Mouse (Mus musculus) cerebellum, adult 11 months (tissue): ENCODE data around the gene Slc25a30.
"Not testable (repeated sequence)": the region's sequence is repeated elsewhere in the genome, so short reads cannot be mapped to it uniquely, and the experiment has no call there.

ENCODE experiments used
- DNase-seq: peaks from one replicate; pipeline ENCODE4 v3.0.0; 2022

Slc25a30 gene

DNA sequence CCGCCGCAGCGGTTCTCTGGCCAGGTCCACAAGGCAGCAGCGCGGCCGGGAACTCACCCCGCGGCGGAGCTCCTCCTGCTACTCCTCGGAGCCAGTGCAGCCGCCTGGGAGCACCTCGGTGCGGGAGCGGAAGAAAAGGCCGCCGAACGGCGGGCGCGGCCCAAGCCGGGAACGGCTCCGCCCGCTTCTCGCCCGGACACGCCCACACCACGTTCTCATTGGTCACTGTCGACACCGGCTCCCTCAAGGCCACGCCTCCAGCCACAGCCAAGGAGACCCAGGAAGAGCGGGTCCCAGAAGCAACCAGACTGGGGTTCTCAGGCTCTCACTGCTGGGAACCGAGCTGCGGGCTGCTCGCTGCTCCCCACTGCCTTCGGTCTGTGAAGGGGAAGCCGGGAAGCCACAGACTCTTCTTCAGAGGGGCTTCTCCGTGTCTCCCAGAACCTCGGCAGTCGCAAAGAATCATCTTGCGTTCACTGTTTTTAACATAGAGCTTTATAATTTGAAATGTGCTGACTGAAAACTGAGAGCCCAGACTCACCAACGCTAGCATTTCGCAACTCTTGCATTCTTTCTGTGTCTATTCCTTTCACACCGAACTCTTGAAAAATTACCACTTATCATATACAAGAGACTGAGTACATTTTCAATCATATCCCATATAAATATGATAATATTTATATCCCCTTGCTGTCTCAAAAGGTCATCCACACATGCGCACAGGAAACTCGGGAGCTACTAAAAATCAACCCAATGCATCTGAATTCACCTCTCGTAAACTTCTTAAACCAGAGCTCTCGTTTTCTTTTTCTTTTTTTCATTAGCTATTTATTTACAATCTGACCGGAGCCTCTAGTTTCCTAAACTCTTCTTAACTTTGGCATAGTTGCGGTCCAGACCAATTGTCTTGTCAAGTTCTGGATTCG, at the start of gene Slc25a30:
Slc25a30 (minus strand) TSS at position 170 of the 926 bp plus-strand sequence.
- peak; percentile 95 for DNase-seq

DNA sequence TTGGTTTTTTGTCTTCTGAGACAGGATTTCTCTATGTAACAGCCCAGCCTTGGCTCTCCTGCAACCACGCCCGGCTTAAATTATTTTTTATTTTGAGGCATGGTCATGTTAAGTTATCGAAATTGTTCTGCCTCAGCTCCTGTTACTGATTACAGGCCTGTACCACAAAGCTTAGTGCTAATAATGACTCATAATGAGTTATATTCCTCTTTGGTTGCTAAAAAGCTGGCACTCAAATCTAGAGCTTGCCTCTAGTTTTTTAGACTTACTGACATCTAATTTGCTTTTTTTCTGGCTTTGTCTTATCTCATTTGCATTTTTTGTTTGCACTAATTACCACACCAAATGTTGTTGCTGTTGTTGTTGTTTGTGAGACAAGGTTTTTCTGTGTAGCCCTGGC, 49.7 kb upstream of the Slc25a30 start:
- no peak for DNase-seq

DNA sequence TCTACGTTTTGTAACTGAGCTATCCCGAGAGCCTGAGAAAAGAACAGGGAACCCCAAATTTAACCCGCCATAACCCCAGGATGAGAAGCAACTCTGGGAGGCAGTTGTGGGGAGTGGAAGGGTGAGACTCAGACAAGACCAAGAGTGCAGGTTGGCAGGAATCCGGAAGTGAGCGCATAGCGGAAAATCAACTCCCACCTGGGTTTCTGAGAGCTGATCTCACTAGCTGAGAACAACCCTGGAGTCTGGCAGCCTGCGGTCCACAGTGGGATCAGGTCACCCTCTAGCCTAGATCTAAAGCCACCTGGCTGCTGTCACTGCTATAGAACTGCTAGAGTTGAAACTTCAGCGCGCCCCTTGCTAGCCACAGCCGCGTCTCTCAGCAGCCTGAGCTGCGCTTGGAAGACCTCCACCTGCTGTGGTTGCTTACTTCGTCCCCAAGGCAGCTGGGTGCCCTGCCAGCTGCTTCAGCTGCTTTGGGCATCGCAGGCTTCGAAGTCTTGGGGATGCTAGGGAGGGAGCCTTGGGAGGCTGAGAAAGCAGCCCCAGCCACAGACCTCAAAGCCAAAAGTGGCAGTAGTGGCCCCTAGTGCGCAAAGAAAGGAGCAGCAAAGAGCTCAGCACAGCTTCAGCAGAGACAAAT, 48.0 kb upstream of the Slc25a30 start:
- DNase-seq = peak; percentile 25

DNA sequence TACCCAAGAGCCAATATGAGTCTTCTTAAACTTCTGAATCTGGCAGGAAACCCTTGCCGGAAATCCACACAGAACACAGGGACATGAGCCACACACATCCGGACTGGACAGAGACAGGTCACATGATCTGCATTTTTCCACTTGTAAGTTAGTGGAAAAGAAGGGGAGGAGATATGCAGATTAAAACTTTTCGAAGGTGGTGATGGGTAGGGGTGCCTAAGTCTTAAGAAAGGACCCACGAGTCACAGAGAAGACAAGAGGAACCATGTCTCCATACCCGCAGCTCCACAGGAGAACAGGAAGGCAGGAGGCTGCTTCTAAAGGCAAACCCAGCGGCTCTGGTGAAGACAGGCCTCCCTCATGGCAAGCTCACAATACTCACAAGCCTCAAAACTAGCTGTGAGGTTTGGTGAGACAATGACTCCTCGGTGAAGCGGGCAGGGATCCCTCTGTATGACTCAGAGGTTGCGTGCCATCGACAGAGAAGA, 47.5 kb upstream of the Slc25a30 start:
- DNase-seq = no peak

DNA sequence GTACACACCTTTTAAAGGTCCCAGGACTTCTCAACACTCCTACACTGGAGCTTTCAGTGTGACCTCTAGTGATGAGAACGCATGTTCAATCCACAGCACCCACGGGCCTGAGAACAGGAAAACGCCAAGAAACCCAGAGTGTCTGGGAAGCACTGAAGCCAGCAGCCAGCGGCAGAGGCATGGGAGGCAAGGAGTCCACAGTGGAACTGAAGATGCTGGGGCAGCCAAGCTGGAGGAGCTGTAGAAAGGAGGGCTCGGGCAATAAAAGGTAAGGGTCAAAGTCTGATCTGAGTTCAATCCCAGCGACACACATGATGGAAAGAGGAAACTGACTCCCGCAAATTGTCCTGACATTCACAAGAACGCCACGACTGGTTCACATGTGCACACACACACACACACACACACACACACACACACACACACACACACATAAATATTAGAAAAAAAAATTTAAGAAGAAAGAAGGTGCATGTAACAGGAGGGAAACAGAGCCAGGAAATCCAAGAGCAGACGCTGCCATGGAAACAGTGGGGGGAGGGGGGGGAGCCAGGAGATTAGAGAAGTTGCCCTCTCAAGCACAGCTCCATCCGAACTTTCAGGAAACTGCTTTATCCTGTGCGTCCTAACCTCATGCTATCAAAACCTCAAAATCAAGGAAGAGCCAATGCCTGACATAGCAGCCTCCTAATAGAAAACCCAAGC, 46.9 kb upstream of the Slc25a30 start:
- no peak for DNase-seq

DNA sequence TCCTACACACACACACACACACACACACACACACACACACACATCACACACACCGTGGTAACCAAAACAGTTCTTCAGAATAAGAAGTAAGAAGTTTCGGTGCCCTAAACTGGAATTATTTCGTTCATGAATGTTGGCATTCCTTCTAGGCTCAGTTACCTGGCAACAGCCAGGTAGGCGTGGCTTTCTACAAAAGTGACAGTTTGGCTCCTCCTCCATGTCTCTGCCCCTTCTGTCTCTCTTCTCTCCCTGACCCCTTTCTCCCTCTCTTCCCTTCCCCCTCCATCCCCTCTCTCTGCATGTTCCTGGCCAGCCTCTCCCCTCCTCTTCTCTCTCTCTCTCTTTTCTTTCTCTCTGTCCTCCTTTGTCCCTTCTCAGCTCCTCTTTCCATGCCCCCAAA, 46.1 kb upstream of the Slc25a30 start:
- no peak for DNase-seq

DNA sequence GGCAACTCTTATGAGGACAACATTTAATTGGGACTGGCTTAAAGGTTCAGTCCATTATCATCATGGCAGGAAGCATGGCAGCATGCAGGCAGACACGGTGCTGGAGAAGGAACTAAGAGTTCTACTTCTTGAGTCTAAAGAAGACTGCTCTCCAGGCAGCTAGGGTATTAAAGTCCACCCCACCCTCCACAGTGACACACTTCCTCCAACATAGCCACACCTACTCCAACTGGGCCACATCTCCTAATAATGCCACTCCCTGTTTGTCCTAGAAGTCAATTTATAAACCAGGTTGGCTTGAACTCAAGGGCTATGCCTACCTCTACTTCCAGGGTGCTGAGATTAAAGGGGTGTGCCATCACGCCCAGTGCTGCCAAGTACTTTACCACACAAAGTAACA, 45.2 kb upstream of the Slc25a30 start:
- DNase-seq = no peak

DNA sequence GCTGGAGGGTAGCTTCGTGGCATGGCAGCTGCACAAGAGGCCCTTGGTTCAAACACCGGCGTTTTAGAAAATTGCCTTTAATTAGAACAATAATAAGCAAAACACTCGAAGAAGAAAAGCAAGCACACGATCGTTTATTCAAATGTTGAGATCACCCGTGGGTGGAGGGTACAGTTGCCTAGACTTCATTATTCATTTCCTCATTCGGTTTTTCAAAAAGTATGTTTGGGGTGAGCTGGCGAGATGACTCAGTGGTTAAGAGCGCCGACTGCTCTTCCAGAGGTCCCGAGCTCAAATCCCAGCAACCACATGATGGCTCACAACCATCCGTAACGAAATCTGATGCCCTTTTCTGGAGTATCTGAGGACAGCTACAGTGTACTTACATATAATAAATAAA, 43.0 kb upstream of the Slc25a30 start:
- DNase-seq = not testable (repeated sequence)

DNA sequence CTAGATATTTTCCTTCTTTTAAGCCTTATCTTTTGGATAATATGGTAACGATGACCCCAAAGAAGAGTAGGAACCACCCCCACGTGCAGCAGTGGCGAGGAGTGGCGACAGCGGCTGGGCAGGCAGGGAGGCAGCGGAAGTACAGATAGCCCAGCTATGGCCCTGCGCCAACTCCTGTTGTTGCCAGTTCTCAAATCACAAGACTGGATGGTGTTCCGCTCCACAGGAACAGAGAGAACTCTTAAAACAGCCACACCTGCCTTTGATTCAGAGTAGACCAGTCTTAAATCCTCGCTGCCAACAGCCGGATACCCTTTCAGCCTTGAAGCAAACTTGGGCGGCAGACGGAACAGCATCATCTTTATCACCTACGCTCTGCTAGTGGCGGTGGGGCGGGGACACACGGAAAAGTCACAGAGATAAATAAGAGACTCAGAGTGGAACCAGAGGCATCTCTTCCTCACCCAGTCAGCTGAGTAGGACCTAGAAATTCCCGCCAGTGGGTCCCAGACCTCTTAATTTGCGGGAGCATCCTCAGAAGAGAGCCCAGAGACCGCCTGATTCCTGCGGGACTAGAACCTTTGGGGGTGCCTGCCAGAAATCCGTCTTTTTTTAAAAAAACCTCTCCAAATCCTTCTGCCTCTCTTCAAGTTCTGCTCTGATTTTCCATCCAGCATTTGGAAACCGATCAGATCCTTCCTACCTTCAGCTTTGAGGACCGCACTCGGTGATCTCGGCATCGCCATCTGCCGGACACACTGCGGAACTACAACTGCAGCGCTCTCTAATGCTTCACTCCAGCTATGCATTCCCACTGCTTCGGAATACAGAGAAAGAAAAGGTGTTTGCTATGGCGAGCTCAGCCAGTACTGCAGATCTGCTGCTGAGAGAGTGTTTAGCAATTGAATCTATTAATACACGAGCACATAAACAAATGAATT, 42.3 kb upstream of the Slc25a30 start:
- peak; percentile 87 for DNase-seq

DNA sequence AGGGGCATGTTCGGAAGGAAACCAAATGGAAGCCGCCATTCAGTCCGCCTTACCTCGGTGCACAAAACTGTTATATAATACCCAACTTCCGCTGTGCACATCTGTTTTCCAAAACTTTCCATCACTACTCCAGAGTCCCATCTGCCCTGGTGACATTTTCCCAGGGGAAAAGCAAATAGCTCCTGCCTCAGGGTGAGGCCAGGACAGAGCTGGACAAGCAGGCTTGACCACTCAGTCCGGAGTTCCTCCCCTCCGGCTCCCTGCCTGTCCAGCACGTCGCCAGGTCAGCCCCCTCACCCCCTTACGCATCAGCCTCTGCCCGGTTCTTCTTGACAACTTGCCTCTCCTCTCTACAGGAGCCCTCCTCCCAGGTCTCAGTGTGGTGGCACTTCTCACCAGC, 41.4 kb upstream of the Slc25a30 start:
- no peak for DNase-seq

DNA sequence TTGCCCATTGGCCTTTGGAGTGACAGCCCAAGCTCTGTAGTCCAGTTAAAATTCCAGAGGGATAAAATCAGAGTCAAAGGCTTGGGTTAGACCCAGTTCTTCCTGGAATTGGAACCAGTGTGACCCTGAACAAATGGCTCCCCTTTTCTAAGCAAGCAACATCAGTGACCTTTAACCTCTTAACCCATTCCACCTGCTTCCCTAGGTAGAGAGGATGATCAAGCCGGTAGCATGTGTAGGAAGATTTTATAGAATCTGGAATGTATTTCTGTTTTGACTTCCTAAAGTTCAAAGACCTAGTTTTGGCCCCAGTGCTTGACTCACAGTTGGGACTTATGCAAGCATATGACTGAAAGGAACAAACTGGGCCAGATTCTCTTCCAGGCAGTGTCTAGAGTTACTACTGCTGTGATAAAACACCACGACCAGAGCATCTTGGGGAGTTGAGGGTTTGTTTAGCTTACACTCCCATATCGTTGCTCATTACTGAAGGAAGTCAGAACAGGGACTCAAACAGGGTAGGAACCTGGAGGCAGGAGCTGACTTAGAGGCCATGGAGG, 40.1 kb upstream of the Slc25a30 start:
- no peak for DNase-seq

DNA sequence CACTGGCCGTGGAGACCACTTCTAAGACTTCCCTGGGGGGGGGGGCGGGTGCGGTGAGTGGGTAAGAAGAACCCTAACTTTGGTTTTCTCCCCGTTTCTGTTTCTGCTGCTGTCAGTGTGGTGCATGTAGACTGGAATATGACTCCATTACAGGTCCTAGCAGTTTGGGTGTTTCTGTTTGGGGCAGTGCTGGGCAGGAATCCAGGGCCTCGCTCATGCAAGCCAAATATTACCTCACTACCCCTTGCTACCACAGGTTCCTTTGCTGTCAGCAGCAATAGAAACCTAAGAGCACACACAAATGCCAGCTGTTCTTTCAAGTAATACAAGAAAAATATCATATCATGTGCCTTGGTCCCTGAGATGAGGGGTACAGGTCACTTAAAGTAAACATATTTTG, 33.2 kb upstream of the Slc25a30 start:
- DNase-seq = no peak

DNA sequence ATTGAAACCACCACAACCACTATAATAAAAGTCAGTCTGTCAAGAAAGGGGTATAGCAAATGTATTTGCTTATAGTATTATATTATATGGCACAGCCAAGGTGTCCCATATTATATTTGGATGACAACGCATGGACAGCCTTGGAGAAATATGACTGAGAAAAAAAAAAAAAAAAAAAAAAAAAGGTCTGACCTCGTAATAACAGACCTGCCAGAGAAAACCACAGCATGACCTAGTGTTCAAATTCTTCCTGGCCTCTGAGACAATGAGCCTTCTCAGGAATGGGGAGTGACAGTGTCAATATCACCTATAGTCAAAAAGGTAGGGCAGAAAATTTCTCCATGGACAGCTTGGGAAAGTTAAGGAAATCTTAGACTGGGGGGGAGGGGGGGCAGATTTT, 32.5 kb upstream of the Slc25a30 start:
- no peak for DNase-seq

DNA sequence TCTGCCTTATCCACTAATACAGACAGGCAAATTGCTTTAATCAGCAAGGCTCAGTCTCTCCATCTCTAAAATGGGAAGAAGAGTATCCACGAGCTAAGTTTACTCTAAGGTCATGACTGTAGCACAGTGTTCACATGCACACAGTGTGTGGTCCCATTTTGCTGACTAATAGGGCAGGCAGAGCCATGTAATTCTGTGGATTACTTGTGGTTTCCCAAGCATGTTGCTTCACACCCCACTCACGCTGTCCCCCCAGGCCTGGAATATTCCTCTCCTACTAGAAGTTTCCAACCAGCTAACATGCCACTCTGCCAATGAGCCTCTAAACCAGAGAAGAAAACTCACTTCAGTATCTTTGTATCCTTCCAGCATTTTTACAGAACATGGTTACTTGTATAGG, 31.7 kb upstream of the Slc25a30 start:
- DNase-seq = no peak

DNA sequence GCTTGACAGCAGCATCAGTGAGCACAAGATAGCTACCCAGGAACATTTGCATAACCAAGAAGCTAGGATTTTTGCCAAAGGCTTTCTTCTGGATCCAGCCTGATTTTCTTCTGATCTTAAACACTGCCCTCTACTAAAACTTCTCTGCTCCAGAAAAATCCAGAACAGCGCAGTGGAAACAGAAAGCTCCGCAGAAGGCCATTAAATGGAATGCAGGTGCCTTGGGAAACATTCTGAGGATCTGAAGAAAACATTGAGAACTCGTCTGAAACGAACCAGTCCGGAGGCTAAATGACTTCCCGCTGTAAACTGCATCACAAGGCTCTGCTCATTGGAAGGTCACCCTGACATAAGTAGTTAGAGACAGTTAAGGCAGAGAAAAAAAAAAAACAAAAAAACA, 23.1 kb upstream of the Slc25a30 start:
- DNase-seq = no peak

DNA sequence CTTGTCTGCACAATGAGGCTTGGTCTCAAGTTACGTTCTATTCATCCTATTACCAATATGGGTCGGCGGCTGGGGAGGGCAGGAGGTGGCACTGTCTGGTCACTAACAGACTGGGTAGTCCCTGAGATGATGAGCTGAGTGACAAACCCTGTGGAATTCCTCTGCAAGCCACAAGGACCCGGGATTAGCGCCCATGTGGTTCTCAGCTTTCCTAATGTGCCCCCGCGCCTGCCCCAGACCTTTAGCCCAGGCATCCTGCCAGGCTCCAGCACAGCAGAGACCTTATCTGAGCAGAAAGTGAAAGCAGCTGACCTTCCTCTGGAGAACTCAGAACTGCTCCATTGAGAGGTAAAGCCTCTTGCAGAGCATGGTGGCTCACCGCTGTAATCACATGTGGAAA, 21.0 kb upstream of the Slc25a30 start:
- DNase-seq = no peak

DNA sequence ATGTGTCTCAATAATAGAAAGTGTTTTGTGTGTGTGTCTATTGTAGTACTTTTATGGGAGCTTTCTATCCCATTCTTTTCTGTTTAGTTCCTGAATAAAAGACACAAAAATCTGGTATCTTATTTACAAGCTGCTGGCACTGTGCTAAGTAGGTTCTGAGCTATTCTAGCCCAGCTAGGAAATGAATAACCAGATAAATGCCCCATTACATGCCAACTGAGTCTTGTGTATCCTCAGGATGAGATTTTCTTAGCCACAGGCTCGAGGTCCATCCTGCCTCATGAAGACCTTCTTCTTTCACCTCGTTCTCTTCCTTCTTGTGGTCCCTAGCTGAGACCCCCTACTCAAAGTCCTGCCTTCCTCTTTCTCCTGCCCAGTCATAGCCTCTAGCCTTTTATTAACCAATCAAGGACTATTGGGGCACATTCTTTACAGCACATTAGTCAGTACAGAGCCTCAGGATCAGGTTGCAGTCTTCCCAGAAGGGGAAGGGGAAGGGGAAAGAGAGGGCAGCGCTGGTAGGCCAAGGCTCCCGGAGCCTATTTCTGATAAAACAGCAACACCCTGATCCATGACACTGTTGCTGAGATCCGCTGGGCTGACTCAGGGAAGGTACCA, 11.0 kb upstream of the Slc25a30 start:
- no peak for DNase-seq

DNA sequence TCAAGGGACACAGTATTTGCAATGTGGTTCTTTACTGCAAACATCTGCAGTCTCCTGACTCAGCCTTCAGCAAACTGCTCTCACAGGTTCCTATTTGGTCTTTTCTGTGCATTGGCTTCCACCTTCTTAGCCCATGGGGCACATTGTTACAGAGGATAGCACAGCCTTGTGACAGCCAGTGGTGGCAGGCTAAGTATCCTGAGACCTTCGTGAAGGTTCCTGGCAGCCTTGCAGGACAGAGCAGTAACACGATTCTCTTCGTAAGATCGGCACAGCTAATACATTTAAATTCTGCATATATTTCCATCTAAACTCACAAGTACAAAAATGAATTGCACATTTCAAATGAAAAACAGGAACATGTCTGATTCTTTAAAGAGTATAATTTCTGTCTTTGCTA, 9.1 kb upstream of the Slc25a30 start:
- no peak for DNase-seq

DNA sequence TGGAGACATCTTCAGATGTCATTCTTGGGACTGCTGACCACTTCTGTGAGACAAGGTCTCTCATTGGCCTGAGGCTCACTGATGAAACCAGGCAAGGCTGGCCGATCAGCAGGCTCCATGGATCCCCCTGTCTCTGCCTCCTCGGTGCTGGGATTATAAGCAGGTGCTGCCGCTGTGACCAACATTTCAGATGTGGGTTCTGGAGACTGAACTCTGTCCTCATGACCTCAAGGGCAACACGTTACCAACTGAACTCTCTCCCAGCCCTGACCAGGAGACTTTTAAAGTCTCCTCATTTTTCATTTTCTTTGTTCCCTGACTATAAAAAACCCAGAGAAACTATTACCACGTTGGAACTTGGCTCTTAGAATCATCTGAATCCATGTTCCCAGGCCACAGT, 7.9 kb upstream of the Slc25a30 start:
- no peak for DNase-seq

DNA sequence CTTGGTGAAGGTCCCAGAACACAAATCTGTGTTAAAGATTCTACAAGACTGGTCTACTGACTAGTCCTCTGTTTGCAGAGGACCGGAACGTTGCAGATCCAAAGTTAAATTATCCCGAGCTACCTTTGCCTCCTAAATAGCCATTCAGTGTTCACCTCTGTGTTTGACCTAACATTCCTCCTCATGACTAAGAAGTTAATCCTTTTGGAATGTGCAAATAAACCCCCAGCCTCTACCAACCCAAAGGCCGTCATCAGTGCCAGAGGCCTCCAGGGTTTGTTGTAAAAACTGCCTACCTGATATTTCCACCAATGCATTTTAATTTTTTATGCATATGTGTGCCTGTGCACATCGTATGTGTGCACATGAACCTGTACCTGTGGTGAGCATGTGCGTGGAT, 7.5 kb upstream of the Slc25a30 start:
- DNase-seq = no peak

DNA sequence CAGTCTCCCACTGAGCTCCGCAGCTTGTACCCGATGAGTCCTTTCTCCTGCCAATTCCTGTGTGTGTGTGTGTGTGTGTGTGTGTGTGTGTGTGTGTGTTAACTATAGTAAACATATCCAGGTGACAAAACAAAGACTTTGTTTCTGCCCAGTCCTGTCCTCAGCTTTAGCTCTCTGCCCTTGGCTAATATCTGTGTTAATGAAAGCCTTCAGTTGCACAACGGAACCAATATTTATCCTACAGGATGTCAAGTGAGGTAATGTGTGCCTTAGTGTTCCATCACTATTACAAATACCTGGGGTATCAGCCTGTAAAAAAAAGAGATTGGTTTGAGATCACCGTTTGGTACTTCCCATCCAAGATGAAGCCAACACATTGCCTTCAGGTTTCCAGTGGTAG, 6.3 kb upstream of the Slc25a30 start:
- DNase-seq = no peak

DNA sequence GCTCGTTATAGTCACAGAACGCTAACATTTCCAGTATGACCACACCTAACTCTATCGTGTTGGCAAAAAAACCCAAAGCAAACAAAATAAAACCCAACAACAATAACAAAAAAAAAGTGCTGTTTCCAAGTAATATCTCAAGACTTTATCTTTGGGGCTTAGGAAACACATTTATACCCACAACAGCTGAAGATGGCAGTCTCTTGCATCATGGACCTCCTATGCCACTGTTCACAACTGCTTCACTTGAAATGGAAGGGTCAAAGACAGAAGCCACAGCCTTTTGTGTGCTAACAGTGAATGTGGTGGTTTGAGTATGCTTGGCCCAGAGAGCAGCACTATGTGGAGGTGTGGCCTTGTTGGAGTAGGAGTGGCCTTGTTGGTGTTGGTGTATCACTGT, 4.5 kb upstream of the Slc25a30 start:
- DNase-seq = no peak
